Mouse (Mus musculus) urinary bladder, adult 18-20 months (tissue): ENCODE measurements around the gene Cenpf.
"Not testable (repeated sequence)": the region's sequence is repeated elsewhere in the genome, so short reads cannot be mapped to it uniquely, and the experiment has no call there.

Source experiments
- DNase-seq, 2 experiments: peaks; one replicate each; pipeline ENCODE4 v3.0.0; 2022; ENCODE audit warnings: low spot score in 2 of 2, mixed read lengths in 2 of 2

Gene Cenpf

GRCm38 (mm10) chr1:189695321-189695720 is 7.4 kb upstream of the Cenpf start:
- no peak for DNase-seq

GRCm38 (mm10) chr1:189694391-189694790 is 6.5 kb upstream of the Cenpf start:
- DNase-seq, result no peak

GRCm38 (mm10) chr1:189692442-189692841 is 4.6 kb upstream of the Cenpf start:
- not testable (repeated sequence) for DNase-seq

- DNase-seq, result no peak
Observed at GRCm38 (mm10) chr1:189689050-189689833, 1.4 kb upstream of the Cenpf start.

GRCm38 (mm10) chr1:189688388-189688750 is 483 bp upstream of the Cenpf start:
- DNase-seq, result no peak

- no peak for DNase-seq
Observed at GRCm38 (mm10) chr1:189686025-189686424, 1.9 kb downstream of the Cenpf start.

GRCm38 (mm10) chr1:189684786-189685415 is 3.0 kb downstream of the Cenpf start:
- DNase-seq, result no peak

GRCm38 (mm10) chr1:189679555-189679954 is 8.3 kb downstream of the Cenpf start:
- no peak for DNase-seq

GRCm38 (mm10) chr1:189675953-189676352 is 11.9 kb downstream of the Cenpf start:
- no peak for DNase-seq

- no peak for DNase-seq
Observed at GRCm38 (mm10) chr1:189675421-189675820, 12.5 kb downstream of the Cenpf start.

- no peak for DNase-seq
Observed at GRCm38 (mm10) chr1:189665966-189666365, 21.9 kb downstream of the Cenpf start.

- no peak for DNase-seq
Observed at GRCm38 (mm10) chr1:189664873-189665144, 23.1 kb downstream of the Cenpf start.

GRCm38 (mm10) chr1:189664061-189664872 is 23.6 kb downstream of the Cenpf start:
- no peak for DNase-seq

GRCm38 (mm10) chr1:189663437-189663836 is 24.4 kb downstream of the Cenpf start:
- no peak for DNase-seq

- DNase-seq, result no peak
Observed at GRCm38 (mm10) chr1:189661856-189662255, 26.0 kb downstream of the Cenpf start.

- DNase-seq, result no peak
Observed at GRCm38 (mm10) chr1:189657406-189657805, 30.5 kb downstream of the Cenpf start.

- DNase-seq, result no peak
Observed at GRCm38 (mm10) chr1:189653746-189654145, 34.1 kb downstream of the Cenpf start.

- no peak for DNase-seq
Observed at GRCm38 (mm10) chr1:189646597-189646996, 41.3 kb downstream of the Cenpf start.

GRCm38 (mm10) chr1:189645371-189645770 is 42.5 kb downstream of the Cenpf start:
- DNase-seq, result no peak

GRCm38 (mm10) chr1:189644700-189645345 is 43.1 kb downstream of the Cenpf start:
- no peak for DNase-seq

GRCm38 (mm10) chr1:189639581-189639980 is 48.3 kb downstream of the Cenpf start:
- DNase-seq, result no peak

GRCm38 (mm10) chr1:189633791-189634190 is 54.1 kb downstream of the Cenpf start:
- DNase-seq, result no peak
